8 mouse cellular contexts compared by ENCODE assay signal in genomic region chr11:105456497-105456907, GRCm38 (mm10). TPM values are rescaled to one million over a fixed set of nuclear protein-coding genes. Genes with fewer than 3 reads are reported as not detected.
DNase-seq lines count a peak whose midpoint lies in the region; ATAC-seq lines count a peak whose summit lies in the region.

Gene March10 (minus strand): TSS chr11:105456735.

- no peak for ATAC-seq in heart, embryonic 13.5 days (ENCODE audit: extremely low read depth, insufficient number of reproducible peaks, low FRiP score, low TSS enrichment)
- peak; percentile 87 for ATAC-seq in midbrain, embryonic 12.5 days (ENCODE audit: low FRiP score, low read depth)
- 0 out of 2 replicates have a peak, but pooled peaks have one; percentile 14 for ATAC-seq in stomach, embryonic 15.5 days (ENCODE audit: insufficient read depth, low FRiP score, low read depth)
- ATAC-seq in erythroblast, adult 5-6 weeks (replicated peaks; ENCODE audit: low FRiP score, poor library complexity, severe bottlenecking) = no peak

- H3K4me3 ChIP-seq in embryonic facial prominence, embryonic 10.5 days = peak within 1 kb of the TSS; percentile 73
- H3K4me3 ChIP-seq in heart, embryonic 13.5 days = peak within 1 kb of the TSS; percentile 58
- peak within 1 kb of the TSS; percentile 49 for H3K4me3 ChIP-seq in midbrain, embryonic 12.5 days
- H3K4me3 ChIP-seq in stomach, embryonic 15.5 days (replicated peaks) = peak within 1 kb of the TSS; percentile 38

- peak within 1 kb of the TSS; percentile 82 for H3K4me2 ChIP-seq in heart, embryonic 13.5 days
- peak within 1 kb of the TSS; percentile 72 for H3K4me2 ChIP-seq in midbrain, embryonic 12.5 days (replicated peaks)
- peak within 1 kb of the TSS; percentile 65 for H3K4me2 ChIP-seq in stomach, embryonic 15.5 days

- peaks cover 22% of the 10 kb centered on the region for H3K27me3 ChIP-seq in embryonic facial prominence, embryonic 10.5 days (replicated peaks; ENCODE audit: low read depth, poor library complexity, severe bottlenecking)
- H3K27me3 ChIP-seq in heart, embryonic 13.5 days (replicated peaks) = peaks cover 11% of the 10 kb centered on the region; the same call in 1 of the 2 replicates
- H3K27me3 ChIP-seq in midbrain, embryonic 12.5 days = 0 out of 2 replicates have a peak, but pooled peaks cover 5% of the 10 kb centered on the region
- 0 out of 2 replicates have a peak, but pooled peaks cover 6% of the 10 kb centered on the region for H3K27me3 ChIP-seq in stomach, embryonic 15.5 days (replicated peaks)

- no peaks in the 10 kb centered on the region for H3K36me3 ChIP-seq in embryonic facial prominence, embryonic 10.5 days (replicated peaks)
- no peaks in the 10 kb centered on the region for H3K36me3 ChIP-seq in heart, embryonic 13.5 days
- no peaks in the 10 kb centered on the region for H3K36me3 ChIP-seq in midbrain, embryonic 12.5 days
- H3K36me3 ChIP-seq in stomach, embryonic 15.5 days = no peaks in the 10 kb centered on the region

- H3K27ac ChIP-seq in embryonic facial prominence, embryonic 10.5 days (replicated peaks) = peak within 1 kb of the TSS; percentile 79
- H3K27ac ChIP-seq in heart, embryonic 13.5 days (replicated peaks) = no peak within 1 kb of the TSS
- peak within 1 kb of the TSS; percentile 83 for H3K27ac ChIP-seq in midbrain, embryonic 12.5 days (replicated peaks)
- H3K27ac ChIP-seq in stomach, embryonic 15.5 days = no peak within 1 kb of the TSS

- DNase-seq in urinary bladder, postnatal 4 days (ENCODE audit: low spot score in 2 of 2) = peak; percentile 34 to 69
- no peak for DNase-seq in urinary bladder, postnatal 10 days (ENCODE audit: low spot score)
- peak; percentile 64 for DNase-seq in embryonic facial prominence, embryonic 10.5 days (ENCODE audit: low spot score)
- peak; percentile 78 to 80 for DNase-seq in layer of hippocampus, postnatal 14 days (ENCODE audit: low spot score in 2 of 2)

- H3K9me3 ChIP-seq in embryonic facial prominence, embryonic 10.5 days = no peaks in the 10 kb centered on the region
- H3K9me3 ChIP-seq in heart, embryonic 13.5 days = no peaks in the 10 kb centered on the region
- no peaks in the 10 kb centered on the region for H3K9me3 ChIP-seq in midbrain, embryonic 12.5 days
- no peaks in the 10 kb centered on the region for H3K9me3 ChIP-seq in stomach, embryonic 15.5 days

- H3K4me1 ChIP-seq in embryonic facial prominence, embryonic 10.5 days = peaks cover 24% of the 10 kb centered on the region
- peaks cover 8% of the 10 kb centered on the region; the same call in 1 of the 2 replicates for H3K4me1 ChIP-seq in heart, embryonic 13.5 days
- H3K4me1 ChIP-seq in midbrain, embryonic 12.5 days = peaks cover 18% of the 10 kb centered on the region
- peaks cover 5% of the 10 kb centered on the region; the same call in 1 of the 2 replicates for H3K4me1 ChIP-seq in stomach, embryonic 15.5 days

- peak within 1 kb of the TSS; percentile 79 for H3K9ac ChIP-seq in heart, embryonic 13.5 days
- peak within 1 kb of the TSS; percentile 55; the same call in 1 of the 2 replicates for H3K9ac ChIP-seq in midbrain, embryonic 12.5 days (replicated peaks)
- H3K9ac ChIP-seq in stomach, embryonic 15.5 days = no peak within 1 kb of the TSS

- 1% methylated on average over 35 of the region's 35 CpGs for WGBS in embryonic facial prominence, embryonic 10.5 days
- WGBS in heart, embryonic 13.5 days = 3% methylated on average over 35 of the region's 35 CpGs
- whole genome bisulfite sequencing in midbrain, embryonic 12.5 days = under 1% methylated on average over 35 of the region's 35 CpGs
- WGBS in stomach, embryonic 15.5 days = 4% methylated on average over 33 of the region's 35 CpGs

RNA-seq across cellular contexts. Expression of gene March10, which starts in this region (rescaled TPM):
- polyA plus RNA-seq in embryonic facial prominence, embryonic 10.5 days (2016; fragmentation: Nextera tagmentation; extraction: Ambion mirVana) = 0.06 and 0.16 TPM in 2 replicates
- polyA plus RNA-seq in heart, embryonic 13.5 days (2015; fragmentation: Nextera tagmentation; extraction: Ambion mirVana) = 0.36 TPM in 1 of 2 replicates, not detected in the other
- total RNA-seq in layer of hippocampus, postnatal 14 days (2021) = under 1 TPM; 0.67 TPM
- polyA plus RNA-seq in midbrain, embryonic 12.5 days (2016; fragmentation: Nextera tagmentation; extraction: Ambion mirVana) = 0.35 and 0.48 TPM in 2 replicates
- not detected in 2 replicates for polyA plus RNA-seq in stomach, embryonic 15.5 days (2015; fragmentation: Nextera tagmentation; extraction: Ambion mirVana)
- not detected in 2 replicates for total RNA-seq in erythroblast, adult 5-6 weeks (2015; ENCODE audit: low replicate concordance)
- not detected in 2 replicates for total RNA-seq in erythroblast, adult 5-6 weeks (2017; ENCODE audit: low replicate concordance)

Comparison
In these comparisons a context has a peak if more than half of its experiments do, and no peak if none do; other contexts are left out.
1. Peak in DNase-seq, H3K4me3 ChIP-seq and H3K27ac ChIP-seq in embryonic facial prominence, embryonic 10.5 days; RNA of the gene not detected or under 1 TPM.
2. Peak in DNase-seq in layer of hippocampus, postnatal 14 days; RNA of the gene not detected or under 1 TPM.
3. Peak in ATAC-seq, H3K4me3 ChIP-seq, H3K27ac ChIP-seq, H3K9ac ChIP-seq and H3K4me2 ChIP-seq in midbrain, embryonic 12.5 days; RNA of the gene not detected or under 1 TPM.
4. Peak in ATAC-seq, H3K4me3 ChIP-seq and H3K4me2 ChIP-seq in stomach, embryonic 15.5 days; RNA of the gene not detected or under 1 TPM.